Mouse (Mus musculus) monocyte, adult 5-6 weeks (primary cell): ENCODE measurements around the gene Gm48552. TPM values are rescaled to one million over a fixed set of nuclear protein-coding genes. Genes with fewer than 3 reads are reported as not detected.

Experiments used
- total RNA-seq: library from RNA; stranded (forward); fragments of 200-1000, 200-491, 200-594 nt; gene quantifications from 3 replicates; pipeline ENCODE4 v1.2.3, GENCODE M21; 2017

Gene Gm48552
- total RNA-seq, 1 experiment from 2014 or later = not detected

Other genes starting within 250 kb of the Gm48552 start
- gene Pias4, start 221.1 kb upstream of the Gm48552 start, total RNA-seq = 13.0 to 24.9 TPM (median 21.2 TPM) in 3 replicates
- gene Eef2, start 212.4 kb upstream of the Gm48552 start, total RNA-seq = 1,029 to 1,258 TPM (median 1,077 TPM) in 3 replicates
- 30.4 to 45.3 TPM (median 37.3 TPM) in 3 replicates for gene Dapk3, start 206.0 kb upstream of the Gm48552 start, total RNA-seq
- gene 4930442H23Rik, start 205.2 kb upstream of the Gm48552 start, total RNA-seq = 0.49 TPM in 1 of 3 replicates, not detected in the others
- gene Nmrk2, start 187.0 kb upstream of the Gm48552 start, total RNA-seq = not detected in 3 replicates
- not detected in 3 replicates for gene Atcay, start 158.2 kb upstream of the Gm48552 start, total RNA-seq
- gene Zfr2, start 155.8 kb upstream of the Gm48552 start, total RNA-seq = 0.10 to 0.58 TPM in 2 of 3 replicates, not detected in the other
- gene Matk, start 136.1 kb upstream of the Gm48552 start, total RNA-seq = 10.2 to 29.6 TPM (median 11.9 TPM) in 3 replicates
- gene Mrpl54, start 122.1 kb upstream of the Gm48552 start, total RNA-seq = 77.4 to 89.3 TPM (median 78.0 TPM) in 3 replicates
- gene Apba3, start 122.0 kb upstream of the Gm48552 start, total RNA-seq = 8.9 to 13.4 TPM (median 11.5 TPM) in 3 replicates
- gene Tjp3, start 97.4 kb upstream of the Gm48552 start, total RNA-seq = 2.6 to 8.9 TPM (median 3.0 TPM) in 3 replicates
- gene Pip5k1c, start 96.0 kb upstream of the Gm48552 start, total RNA-seq = 47.3 to 69.4 TPM (median 50.3 TPM) in 3 replicates
- gene Cactin, start 67.9 kb upstream of the Gm48552 start, total RNA-seq = 24.5 to 34.3 TPM (median 25.5 TPM) in 3 replicates
- gene Tbxa2r, start 60.3 kb upstream of the Gm48552 start, total RNA-seq = 0.19 TPM in 1 of 3 replicates, not detected in the others
- not detected in 3 replicates for gene Gipc3, start 45.7 kb upstream of the Gm48552 start, total RNA-seq
- gene Hmg20b, start 38.5 kb upstream of the Gm48552 start, total RNA-seq = 28.8 to 40.1 TPM (median 38.7 TPM) in 3 replicates
- gene Mfsd12, start 31.5 kb upstream of the Gm48552 start, total RNA-seq = 5.3 to 9.6 TPM (median 6.3 TPM) in 3 replicates
- gene 4930404N11Rik, start 23.2 kb upstream of the Gm48552 start, total RNA-seq = 1.4 to 2.4 TPM in 2 of 3 replicates, not detected in the other
- 8.2 to 12.9 TPM (median 11.7 TPM) in 3 replicates for gene Fzr1, start 10.5 kb upstream of the Gm48552 start, total RNA-seq
- 18.6 to 22.3 TPM (median 20.9 TPM) in 3 replicates for gene Dohh, start 4.6 kb upstream of the Gm48552 start, total RNA-seq
- gene Gm48551, start 4.5 kb upstream of the Gm48552 start, total RNA-seq = 2.3 to 3.7 TPM in 2 of 3 replicates, not detected in the other
- 3.9 to 7.9 TPM (median 6.3 TPM) in 3 replicates for gene Smim24, start 4.0 kb downstream of the Gm48552 start, total RNA-seq
- gene Nfic, start 66.6 kb downstream of the Gm48552 start, total RNA-seq = 4.1 to 7.6 TPM (median 5.1 TPM) in 3 replicates
- 0.32 TPM in 1 of 3 replicates, not detected in the others for gene Celf5, start 93.7 kb downstream of the Gm48552 start, total RNA-seq
- gene Ncln, start 107.4 kb downstream of the Gm48552 start, total RNA-seq = 42.6 to 86.4 TPM (median 79.6 TPM) in 3 replicates
- 20.5 to 50.8 TPM (median 33.5 TPM) in 3 replicates for gene S1pr4, start 111.1 kb downstream of the Gm48552 start, total RNA-seq
- 20.3 to 41.0 TPM (median 29.4 TPM) in 3 replicates for gene Gna15, start 135.2 kb downstream of the Gm48552 start, total RNA-seq
- 2.2 to 17.5 TPM (median 15.1 TPM) in 3 replicates for gene Gna11, start 156.2 kb downstream of the Gm48552 start, total RNA-seq
- gene Aes, start 170.5 kb downstream of the Gm48552 start, total RNA-seq = 129 to 254 TPM (median 141 TPM) in 3 replicates
- gene Tle2, start 185.6 kb downstream of the Gm48552 start, total RNA-seq = 2.0 to 3.2 TPM (median 2.7 TPM) in 3 replicates
- gene Tle6, start 212.1 kb downstream of the Gm48552 start, total RNA-seq = not detected in 3 replicates
- gene BC025920, start 217.3 kb downstream of the Gm48552 start, total RNA-seq = 0.75 to 2.4 TPM (median 1.8 TPM) in 3 replicates
- gene Sirt6, start 238.8 kb downstream of the Gm48552 start, total RNA-seq = 4.8 to 5.8 TPM (median 5.0 TPM) in 3 replicates
- 0.38 to 3.9 TPM (median 1.1 TPM) in 3 replicates for gene Ankrd24, start 239.5 kb downstream of the Gm48552 start, total RNA-seq